Mouse (Mus musculus) kidney, adult 2 months (tissue): Measurements from ENCODE around the gene Tnrc6b. TPM values are rescaled to one million over a fixed set of nuclear protein-coding genes. Genes with fewer than 3 reads are reported as not detected.

Experiments
- DNase-seq: peaks from one replicate; pipeline ENCODE4 v3.0.0; 2021
- H3K27ac ChIP-seq: fragments of 200-500 bp; 2 replicates; pipeline ENCODE4 v1.5.1; 2012; ENCODE audit warnings: low read depth, low read length, control low read depth, inconsistent platforms; ENCODE audit not compliant: insufficient read depth
- H3K27me3 ChIP-seq: fragments of 200-500 bp; replicated peaks from 2 replicates; pipeline ENCODE4 v1.6.1; 2012; ENCODE audit warnings: mild to moderate bottlenecking, moderate library complexity, low read length, inconsistent platforms; ENCODE audit not compliant: control insufficient read depth, insufficient read depth
- H3K36me3 ChIP-seq: fragments of 200-500 bp; 2 replicates; pipeline ENCODE4 v1.6.1; 2012; ENCODE audit warnings: mild to moderate bottlenecking, moderate library complexity, low read length, inconsistent platforms; ENCODE audit not compliant: control insufficient read depth, insufficient read depth
- H3K4me1 ChIP-seq: fragments of 200-500 bp; 2 replicates; pipeline ENCODE4 v1.6.1; 2011; ENCODE audit warnings: low read length; ENCODE audit not compliant: control insufficient read depth, insufficient read depth
- H3K4me3 ChIP-seq: fragments of 200-500 bp; 2 replicates; pipeline ENCODE4 v1.5.1; 2011; ENCODE audit warnings: mild to moderate bottlenecking, low read depth, low read length, control low read depth; ENCODE audit not compliant: insufficient read depth
- CTCF ChIP-seq: fragments of 200-500 bp; conservative IDR thresholded peaks from 2 replicates; pipeline ENCODE4 v1.5.1; 2011; ENCODE audit warnings: low read depth, mild to moderate bottlenecking, control low read depth, low read length, moderate library complexity, mixed read lengths; ENCODE audit not compliant: insufficient read depth, insufficient read length
- POLR2A ChIP-seq: fragments of 200-500 bp; IDR thresholded peaks from one replicate; pipeline ENCODE4 v1.6.1; 2011; ENCODE audit warnings: low read depth, low read length, control low read depth
- WGBS: fragments of 180-500 bp; shearing (Covaris S2); methylation state at CpG from one replicate; pipeline ENCODE4 v1.1.7; 2018; 5-methylcytosine and 5-hydroxymethylcytosine counted together
- polyA plus RNA-seq: library from polyadenylated mRNA; depleted of rRNA; stranded (reverse); fragments of >200 nt; gene quantifications from 2 replicates; pipeline ENCODE4 v1.2.3, GENCODE M21; 2012

Gene Tnrc6b
- polyA plus RNA-seq, 1 experiment, result 12.1 TPM

- TF ChIP-seq CTCF (no peak), POLR2A (no peak)
- Histone ChIP-seq H3K27me3 (no peaks in the 10 kb centered on the region), H3K4me1 (peaks cover 36% of the 10 kb centered on the region), H3K4me3 (no peak overlapping the region), H3K36me3 (no peaks in the 10 kb centered on the region), H3K27ac (no peak overlapping the region)
- WGBS, result 30% methylated on average over 8 of the region's 8 CpGs
- DNase-seq, result peak; percentile 86
Observed at GRCm38 (mm10) chr15:80679515-80680215, 31.4 kb upstream of the Tnrc6b start.

DNA sequence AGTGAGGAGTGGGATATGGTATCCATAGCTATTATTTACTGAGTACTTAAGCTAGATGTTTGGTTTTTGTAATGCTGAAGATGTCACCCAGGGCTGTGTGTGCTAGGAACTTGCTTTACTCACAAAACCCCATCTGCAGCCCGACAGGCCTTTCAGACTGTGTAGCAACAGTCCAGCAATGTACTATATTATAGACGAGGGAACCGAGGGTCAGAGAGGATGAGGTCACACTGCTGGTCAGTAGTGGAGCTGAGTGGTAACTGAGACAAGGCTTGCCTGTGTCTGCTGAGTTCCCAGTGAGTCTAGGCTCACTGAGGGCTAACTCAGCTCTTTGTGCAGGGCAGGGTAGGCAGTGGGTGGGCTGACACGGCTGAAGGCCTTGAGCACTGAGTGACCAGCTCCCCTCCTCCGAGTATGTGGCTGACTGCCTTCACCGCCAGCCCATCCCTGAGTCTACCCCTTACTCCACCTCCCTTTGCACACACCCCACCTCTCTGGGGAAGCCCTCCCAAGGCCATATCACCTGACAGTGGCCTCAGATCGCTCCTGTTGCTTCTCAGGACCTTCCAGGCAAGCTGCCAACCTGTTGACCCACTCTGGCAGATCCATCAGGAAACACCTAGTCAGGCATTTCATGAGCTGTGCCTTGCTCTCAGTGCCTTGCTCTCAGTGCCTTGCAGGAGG lies 30.6 kb upstream of the Tnrc6b start:
- TF ChIP-seq CTCF, result no peak
- no peak for TF ChIP-seq POLR2A
- peaks cover 42% of the 10 kb centered on the region for H3K4me1 ChIP-seq
- H3K36me3 ChIP-seq, result no peaks in the 10 kb centered on the region
- 42% methylated on average over 7 of the region's 7 CpGs for WGBS
- H3K27me3 ChIP-seq, result no peaks in the 10 kb centered on the region
- DNase-seq, result peak; percentile 87
- no peak overlapping the region for H3K27ac ChIP-seq
- no peak overlapping the region for H3K4me3 ChIP-seq

- WGBS, result 76% methylated on average over 4 of the region's 4 CpGs
- H3K27me3 ChIP-seq, result no peaks in the 10 kb centered on the region
- no peak overlapping the region for H3K27ac ChIP-seq
- DNase-seq, result no peak
- H3K36me3 ChIP-seq, result no peaks in the 10 kb centered on the region
- no peak for TF ChIP-seq CTCF
- no peak for TF ChIP-seq POLR2A
- peaks cover 42% of the 10 kb centered on the region for H3K4me1 ChIP-seq
- H3K4me3 ChIP-seq, result no peak overlapping the region
Observed at GRCm38 (mm10) chr15:80681466-80681881, 29.6 kb upstream of the Tnrc6b start.

- TF ChIP-seq CTCF (no peak), POLR2A (no peak)
- H3K4me1 ChIP-seq, result peaks cover 42% of the 10 kb centered on the region
- H3K4me3 ChIP-seq, result no peak overlapping the region
- no peaks in the 10 kb centered on the region for H3K36me3 ChIP-seq
- WGBS, result 62% methylated on average over 8 of the region's 8 CpGs
- H3K27me3 ChIP-seq, result no peaks in the 10 kb centered on the region
- DNase-seq, result peak; percentile 84
- peak overlapping the region; percentile 13; the same call in 1 of the 2 replicates for H3K27ac ChIP-seq
Observed at GRCm38 (mm10) chr15:80682343-80682742, 28.8 kb upstream of the Tnrc6b start.

DNA sequence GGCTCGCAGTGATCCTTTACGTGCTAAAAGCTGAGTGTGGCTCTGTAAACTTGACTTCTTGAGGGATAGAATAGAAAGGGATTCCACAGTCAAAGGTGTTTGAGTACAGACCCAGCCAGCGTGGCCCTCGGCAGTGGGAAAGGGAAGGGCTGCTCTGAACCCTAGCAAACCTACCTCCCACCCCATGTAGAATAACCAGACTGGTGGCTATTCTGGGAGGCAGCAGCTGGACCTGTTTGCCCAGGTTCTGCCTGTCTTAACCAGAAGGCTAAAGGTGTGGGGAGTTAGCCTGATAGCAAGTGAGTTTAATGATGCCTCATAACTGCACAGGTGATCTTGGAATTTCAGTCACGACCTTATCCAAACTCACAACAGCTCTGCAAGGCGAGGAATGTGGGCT lies 28.0 kb upstream of the Tnrc6b start:
- DNase-seq, result peak; percentile 66
- H3K36me3 ChIP-seq, result no peaks in the 10 kb centered on the region
- H3K27ac ChIP-seq, result peak overlapping the region; percentile 26; the same call in 1 of the 2 replicates
- H3K27me3 ChIP-seq, result no peaks in the 10 kb centered on the region
- H3K4me3 ChIP-seq, result no peak overlapping the region
- 72% methylated on average over 6 of the region's 6 CpGs for WGBS
- peaks cover 42% of the 10 kb centered on the region for H3K4me1 ChIP-seq
- no peak for TF ChIP-seq POLR2A
- no peak for TF ChIP-seq CTCF

GRCm38 (mm10) chr15:80683990-80684389 lies 27.1 kb upstream of the Tnrc6b start:
- peak overlapping the region; percentile 14; the same call in 1 of the 2 replicates for H3K27ac ChIP-seq
- 27% methylated on average over 3 of the region's 3 CpGs for WGBS
- peaks cover 42% of the 10 kb centered on the region for H3K4me1 ChIP-seq
- DNase-seq, result peak; percentile 47
- no peaks in the 10 kb centered on the region for H3K36me3 ChIP-seq
- H3K4me3 ChIP-seq, result no peak overlapping the region
- TF ChIP-seq CTCF, result no peak
- no peak for TF ChIP-seq POLR2A
- H3K27me3 ChIP-seq, result no peaks in the 10 kb centered on the region

DNA sequence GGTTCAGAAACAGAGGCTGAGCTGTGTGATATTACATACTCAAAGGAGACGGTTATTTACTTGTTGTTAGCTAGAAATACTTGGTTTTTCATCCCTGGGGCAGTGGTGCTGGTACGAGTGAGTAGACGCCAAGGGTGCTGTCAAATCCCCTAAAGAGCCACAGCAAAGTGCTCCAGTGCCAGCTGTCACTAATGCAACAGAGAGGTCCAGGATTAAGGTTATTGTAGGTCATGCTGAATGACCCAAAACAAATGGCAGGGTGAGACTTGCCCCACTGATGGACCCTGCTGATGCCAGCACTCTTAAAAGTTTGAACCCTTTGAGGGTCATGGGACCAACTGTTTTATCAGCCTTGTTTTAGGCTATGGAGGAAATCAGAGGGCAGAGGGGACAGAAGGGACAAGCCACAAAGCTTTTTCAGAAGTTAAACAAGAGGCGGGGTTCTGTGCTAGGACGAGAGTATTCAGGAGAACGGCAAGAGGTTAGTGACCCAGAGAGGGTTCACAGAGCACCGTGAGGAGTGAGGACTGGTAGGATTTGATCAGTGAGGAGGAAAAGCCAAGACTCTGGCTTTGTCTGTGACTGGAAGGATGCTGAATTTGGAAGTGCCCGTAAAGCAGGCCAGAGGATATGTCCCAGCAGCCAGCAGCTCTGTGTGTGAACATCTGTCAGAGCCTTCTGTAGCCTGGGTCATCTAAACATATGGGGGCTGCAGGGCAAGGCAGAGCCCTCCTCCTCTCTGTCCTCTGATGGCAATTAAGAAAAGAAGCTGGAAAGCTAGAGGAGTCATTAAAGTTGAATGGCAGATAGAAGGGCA lies 26.1 kb upstream of the Tnrc6b start:
- no peak overlapping the region for H3K27ac ChIP-seq
- H3K4me3 ChIP-seq, result no peak overlapping the region
- no peaks in the 10 kb centered on the region for H3K27me3 ChIP-seq
- peak; percentile 30 for DNase-seq
- WGBS, result 32% methylated on average over 8 of the region's 8 CpGs
- peaks cover 35% of the 10 kb centered on the region for H3K4me1 ChIP-seq
- H3K36me3 ChIP-seq, result no peaks in the 10 kb centered on the region
- TF ChIP-seq CTCF, result no peak
- no peak for TF ChIP-seq POLR2A
